Mouse (Mus musculus): ENCODE measurements around the gene Dus2. TPM values are rescaled to one million over a fixed set of nuclear protein-coding genes. Genes with fewer than 3 reads are reported as not detected.
"Not testable (repeated sequence)": the region's sequence is repeated elsewhere in the genome, so short reads cannot be mapped to it uniquely, and the experiment has no call there.

Gene Dus2
- total RNA-seq, 4 experiments from 2014 or later, result 20.5 to 23.4 (median 21.8) TPM

DNA sequence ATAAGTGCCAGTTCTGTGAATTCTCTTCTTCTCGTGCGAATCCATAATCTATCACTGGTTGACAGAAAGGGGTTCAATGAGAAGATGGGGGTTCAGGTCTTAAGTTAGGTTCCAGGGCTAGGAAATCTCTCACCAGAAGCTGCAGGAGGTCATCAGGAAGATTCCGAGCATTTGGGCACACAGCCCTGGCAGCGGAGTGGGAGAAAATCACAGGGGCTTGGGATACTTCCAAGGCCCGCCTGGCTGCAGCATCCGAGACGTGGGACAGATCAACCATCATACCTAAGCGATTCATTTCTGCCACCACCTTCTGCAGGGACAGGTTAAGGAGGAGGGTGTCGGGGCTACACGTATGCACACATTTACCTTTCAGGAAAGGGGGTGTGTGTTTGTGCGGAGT lies 2.6 kb upstream of the Dus2 start:
- no peak for DNase-seq (ENCODE audit: low spot score in 2 of 2)

DNA sequence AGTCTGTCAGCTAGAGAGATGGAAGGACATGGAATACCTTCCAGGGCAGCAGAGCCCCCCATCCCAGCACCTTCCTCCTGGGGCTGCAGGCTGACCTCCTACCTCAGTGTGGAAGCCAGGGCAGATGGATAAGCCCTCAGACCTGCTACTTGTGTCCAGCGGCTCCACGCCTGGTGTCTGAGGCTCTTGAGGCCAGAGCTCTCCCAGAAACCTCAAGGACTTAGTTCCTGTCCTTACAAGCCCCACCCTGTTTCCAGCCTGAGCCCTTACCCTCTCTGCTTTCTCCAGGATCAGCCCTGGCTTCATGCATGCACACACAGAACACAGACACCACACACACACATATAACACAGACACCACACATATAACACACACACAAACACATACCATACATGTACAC lies 409 bp downstream of the Dus2 start:
- no peak for DNase-seq (ENCODE audit: low spot score in 2 of 2)

DNA sequence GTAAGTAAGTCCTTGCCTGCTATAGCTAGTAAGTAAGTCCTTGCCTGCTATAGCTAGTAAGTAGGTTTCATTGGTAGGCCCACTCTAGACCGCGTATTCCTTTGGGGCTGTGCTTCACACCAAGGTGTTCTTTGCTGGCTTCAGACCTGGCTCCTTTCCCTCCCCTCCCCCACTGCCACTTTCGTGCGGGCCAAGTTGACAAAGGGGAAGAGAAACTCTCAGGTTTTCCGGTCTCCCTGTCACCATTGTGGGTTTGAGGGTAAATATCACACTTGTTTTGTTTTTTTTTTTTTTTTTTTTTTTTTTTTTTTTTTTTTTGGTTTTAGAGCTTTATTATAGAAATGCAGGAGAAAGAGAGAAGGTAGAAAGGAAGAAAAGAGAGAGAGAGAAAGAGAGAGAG lies 1.4 kb downstream of the Dus2 start:
- DNase-seq (ENCODE audit: low spot score in 2 of 2), result no peak

DNA sequence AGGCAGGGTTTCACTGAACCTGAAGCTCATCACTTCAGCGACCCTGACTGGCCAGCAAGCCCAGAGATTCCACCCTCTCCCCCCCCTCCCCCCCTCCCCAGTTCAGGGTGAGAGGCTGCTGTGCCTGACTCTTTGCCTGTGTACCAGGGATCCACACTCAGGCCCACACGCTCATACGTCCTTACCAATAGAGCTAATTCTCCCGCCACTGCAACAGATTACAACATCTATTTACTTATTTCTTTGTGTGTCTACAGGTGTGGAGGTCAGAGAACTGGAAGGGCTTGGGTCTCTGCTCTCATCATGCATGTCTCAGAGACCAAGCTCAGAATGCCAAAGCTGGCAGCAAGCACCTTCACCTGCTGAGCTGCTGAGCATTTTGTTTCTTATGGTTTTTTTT lies 2.1 kb downstream of the Dus2 start:
- no peak for DNase-seq (ENCODE audit: low spot score in 2 of 2)

DNA sequence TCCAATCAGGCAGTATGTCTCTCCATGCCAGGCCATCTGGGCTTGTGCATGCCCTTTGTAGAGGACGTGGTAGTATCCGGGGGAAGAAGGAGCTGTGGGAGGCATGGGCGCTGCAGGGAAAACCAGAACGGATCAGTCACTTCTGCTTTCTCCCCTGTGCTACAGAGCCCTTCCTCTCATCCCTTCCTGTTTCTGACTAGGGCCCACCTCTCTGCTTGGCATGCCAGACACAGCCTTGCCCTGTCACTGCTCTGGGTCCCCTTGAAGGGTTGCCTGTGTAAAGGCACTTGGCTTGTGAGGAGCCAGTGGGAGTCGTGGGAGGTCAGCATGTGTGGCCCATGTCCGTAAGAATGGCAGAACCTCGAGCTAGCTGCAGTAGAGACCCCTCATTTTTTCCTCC lies 5.2 kb downstream of the Dus2 start:
- no peak for DNase-seq (ENCODE audit: low spot score in 2 of 2)

DNA sequence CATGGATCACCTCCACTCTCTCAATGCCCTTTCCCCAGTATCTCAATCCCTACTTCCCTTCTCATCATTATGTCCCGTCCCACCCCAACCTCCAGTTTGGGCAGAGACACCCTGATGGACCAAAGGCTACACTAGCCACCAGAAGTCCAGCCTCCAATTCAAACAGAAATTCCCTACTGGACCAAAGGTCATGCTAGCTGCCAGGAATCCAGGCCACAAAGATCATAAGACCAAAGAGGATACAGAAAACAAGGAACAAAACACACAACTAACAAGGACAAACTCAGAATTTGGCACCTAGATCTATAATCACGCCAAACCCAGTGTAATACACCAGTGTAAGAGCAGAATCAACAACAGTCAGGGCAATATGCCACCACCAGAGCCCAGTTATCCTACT lies 7.8 kb downstream of the Dus2 start:
- DNase-seq (ENCODE audit: low spot score in 2 of 2), result no peak

DNA sequence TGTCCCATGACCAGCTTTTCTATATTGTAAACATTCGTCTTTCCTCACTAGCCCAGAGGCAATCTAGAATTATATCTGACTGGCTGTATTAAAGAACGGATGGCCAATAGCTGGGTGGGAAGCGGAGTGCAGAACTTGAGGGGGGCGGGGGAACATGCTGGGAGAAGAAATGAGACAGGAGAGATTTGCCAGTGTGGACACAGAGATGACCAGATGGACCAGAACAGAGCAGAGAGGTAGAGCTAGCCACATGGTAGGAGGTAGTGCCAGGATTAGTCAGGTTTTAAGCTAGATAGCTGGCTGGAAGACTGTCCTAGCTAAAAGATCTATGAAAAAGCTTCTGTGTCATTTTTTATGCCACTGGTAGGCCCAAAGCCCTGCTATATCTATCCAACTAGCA lies 10.8 kb downstream of the Dus2 start:
- DNase-seq (ENCODE audit: low spot score in 2 of 2), result no peak

DNA sequence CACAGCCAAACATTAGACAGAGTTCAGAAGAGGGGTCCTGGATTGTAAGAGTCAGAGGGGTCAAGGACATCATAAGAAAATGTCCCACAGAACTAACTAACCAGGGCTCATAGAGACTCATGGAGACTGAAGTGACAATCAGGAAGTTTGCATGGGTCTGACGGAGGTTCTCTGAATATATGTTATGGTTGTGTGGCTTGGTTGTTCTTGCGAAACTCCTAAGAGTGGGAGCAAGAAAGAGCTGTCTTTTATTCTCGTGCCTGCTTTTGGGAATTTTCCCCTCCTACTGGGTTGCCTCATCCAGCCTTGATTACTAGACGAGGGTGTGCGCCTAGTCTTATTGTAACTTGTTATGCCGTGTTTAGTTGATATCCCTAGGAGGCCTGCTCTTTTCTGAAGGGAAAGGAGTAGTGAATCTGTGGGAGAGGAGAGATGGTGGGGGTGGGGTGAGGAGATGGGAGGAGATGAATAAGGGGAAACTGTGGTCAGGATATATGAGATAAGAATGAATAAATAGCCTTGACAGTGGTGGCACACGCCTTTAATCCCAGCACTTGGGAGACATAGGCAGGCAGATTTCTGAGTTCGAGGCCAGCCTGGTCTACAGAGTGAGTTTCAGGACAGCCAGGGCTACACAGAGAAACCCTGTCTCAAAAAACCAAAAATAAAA lies 13.5 kb downstream of the Dus2 start:
- no peak for DNase-seq (ENCODE audit: low spot score in 2 of 2)

DNA sequence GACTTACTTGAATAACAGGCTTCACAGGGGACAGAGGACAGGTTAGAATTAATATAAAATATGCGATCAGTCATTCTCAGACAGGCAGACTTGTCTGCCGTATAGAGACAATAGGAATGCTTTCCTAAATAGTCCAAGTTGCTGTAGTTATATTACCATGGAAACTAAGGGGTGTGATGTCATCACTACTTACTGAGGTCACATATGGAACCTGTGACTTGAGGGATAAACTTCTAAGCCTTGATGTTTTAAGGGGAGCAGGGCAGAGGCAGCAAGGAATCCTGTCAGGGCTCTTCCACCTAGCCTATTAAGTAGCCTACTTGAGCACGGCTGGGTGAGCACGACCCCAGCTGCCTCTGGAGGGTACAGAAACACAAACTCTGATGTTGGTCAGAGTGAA lies 14.7 kb downstream of the Dus2 start, which contains the start of gene Dpep2nb:
TSS of gene Dpep2nb (minus strand) at position 101 of the 400 bp plus-strand sequence.
- DNase-seq (ENCODE audit: low spot score in 2 of 2), result no peak

DNA sequence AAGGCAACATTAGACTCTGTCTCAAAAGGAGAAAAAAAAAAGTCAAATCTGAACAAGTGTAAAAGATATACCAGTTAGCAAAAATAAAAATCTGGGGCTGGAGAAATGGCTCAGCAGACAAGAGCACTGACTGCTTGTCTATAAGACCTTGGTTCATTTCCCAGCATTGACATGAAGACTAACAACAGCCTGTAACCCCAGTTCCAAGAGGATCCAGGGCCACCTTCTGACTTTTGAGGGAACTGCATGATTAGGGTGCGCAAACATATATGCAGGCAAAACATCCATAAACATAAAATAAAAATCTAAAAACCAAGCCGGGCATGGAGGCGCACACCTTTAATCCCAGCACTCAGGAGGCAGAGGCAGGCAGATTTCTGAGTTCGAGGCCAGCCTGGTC lies 15.3 kb downstream of the Dus2 start:
- DNase-seq (ENCODE audit: low spot score in 2 of 2), result no peak

DNA sequence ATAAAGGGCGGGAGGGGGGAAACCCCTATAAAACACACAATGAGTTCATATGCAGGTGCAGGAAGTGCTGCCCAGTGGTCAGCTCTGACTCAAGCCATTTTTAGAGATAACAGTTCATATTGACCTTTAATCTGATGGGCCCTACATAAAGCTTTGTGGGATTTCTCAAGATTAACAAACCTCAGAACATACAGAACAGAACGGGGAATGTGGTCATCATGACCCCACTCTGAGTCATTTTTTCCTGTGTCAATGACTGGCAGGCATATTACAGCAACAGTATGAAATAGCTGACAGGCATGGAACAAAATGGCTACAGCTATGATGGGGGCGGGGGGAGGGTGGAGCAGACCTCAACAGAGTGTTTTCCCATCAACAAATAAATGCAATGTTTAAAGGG lies 16.0 kb downstream of the Dus2 start:
- DNase-seq (ENCODE audit: low spot score in 2 of 2), result no peak

DNA sequence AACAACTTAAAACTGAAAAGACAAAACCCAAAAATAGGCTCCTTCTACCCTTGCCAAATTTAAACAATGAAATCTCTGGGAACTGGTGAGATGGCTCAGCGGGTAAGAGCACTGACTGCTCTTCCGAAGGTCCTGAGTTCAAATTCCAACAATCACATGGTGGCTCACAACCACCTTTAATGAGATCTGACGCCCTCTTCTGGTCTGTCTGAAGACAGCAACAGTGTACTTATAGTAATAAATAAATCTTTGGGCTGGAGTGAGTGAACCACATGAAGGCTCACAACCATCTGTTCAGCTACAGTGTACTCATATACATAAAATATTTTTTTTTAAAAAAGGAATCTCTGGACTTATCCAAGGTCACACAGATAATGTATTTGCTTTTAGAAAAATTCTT lies 16.8 kb downstream of the Dus2 start:
- not testable (repeated sequence) for DNase-seq (ENCODE audit: low spot score in 2 of 2)

DNA sequence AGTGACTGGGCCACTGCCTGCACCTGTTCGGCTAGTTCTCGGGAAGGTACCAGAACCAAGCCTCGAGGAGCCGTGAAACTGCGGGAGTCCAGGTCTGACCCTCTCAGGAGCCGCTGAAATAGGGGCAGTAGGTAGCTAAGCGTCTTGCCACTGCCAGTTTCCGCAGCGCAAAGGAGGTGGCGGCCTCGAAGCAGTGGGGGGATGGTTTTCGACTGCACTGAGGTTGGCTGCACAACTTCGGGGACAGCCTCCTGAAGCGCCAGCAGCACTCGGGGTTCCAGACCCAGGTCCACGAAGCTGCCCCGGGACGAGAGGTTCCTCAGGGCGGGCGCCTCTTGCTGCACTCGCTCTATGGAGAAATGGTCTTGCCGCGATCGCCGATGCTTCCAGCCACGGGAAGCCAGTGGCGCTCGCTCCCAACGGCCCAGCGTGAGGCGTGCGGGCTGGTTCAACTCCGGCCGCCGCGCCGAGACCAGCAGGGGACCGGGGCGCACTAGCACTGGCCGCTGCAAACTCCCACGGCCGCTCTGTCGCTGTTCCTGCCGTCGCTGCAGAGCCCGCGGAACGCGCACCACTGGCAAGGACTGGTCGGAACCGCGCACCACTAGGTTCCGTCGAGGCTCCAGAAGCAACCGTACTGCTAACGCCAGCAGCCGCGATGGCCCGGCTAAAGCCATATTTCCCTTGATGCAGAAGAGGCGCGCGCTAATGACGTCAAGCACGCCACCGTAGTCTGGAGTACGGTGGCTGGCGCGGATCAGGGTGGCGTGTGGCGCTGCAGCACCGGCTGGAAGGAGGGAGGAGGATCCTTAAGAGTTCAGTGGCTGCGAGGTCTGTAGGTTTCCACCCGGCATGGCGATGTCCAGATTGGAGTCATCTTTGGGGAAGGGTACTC lies 19.9 kb downstream of the Dus2 start:
- DNase-seq (ENCODE audit: low spot score in 2 of 2), result peak; percentile 88 to 92

DNA sequence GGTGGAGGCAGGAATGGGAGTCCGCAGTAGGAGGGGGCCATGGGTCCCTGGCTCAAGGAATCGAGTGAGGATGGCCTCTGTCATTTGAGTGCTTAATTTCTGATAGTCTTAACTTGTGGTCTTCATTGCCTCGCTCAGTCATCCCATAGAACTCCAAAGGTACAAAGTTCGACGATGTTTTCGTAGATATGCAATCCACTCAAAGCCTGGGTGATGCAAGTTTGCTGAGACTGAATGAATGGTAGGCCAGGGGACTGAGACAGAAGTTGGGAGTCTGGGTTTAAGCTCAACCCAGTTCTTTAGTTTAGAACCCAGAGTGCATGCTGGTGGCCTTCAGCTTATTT lies 20.5 kb downstream of the Dus2 start, which contains the start of gene Ddx28:
TSS of gene Ddx28 (minus strand) at position 240 of the 344 bp plus-strand sequence.
- no peak for DNase-seq (ENCODE audit: low spot score in 2 of 2)

DNA sequence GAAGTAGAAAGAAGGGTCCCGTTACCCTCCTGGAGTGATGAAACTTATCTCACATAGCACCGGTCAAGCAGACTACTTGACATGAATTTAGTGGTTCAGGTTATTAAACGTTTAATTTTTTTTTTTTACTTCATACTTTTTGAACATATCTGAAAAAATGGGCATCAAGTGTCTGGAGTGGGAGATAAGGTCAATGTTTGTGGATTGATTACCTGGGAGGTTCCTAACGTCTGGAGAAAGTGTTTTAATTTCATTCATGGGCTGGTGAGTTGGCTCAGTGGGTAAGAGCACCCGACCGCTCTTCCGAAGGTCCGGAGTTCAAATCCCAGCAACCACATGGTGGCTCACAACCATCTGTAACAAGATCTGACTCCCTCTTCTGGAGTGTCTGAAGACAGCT lies 21.1 kb downstream of the Dus2 start:
- DNase-seq (ENCODE audit: low spot score in 2 of 2), result not testable (repeated sequence)

DNA sequence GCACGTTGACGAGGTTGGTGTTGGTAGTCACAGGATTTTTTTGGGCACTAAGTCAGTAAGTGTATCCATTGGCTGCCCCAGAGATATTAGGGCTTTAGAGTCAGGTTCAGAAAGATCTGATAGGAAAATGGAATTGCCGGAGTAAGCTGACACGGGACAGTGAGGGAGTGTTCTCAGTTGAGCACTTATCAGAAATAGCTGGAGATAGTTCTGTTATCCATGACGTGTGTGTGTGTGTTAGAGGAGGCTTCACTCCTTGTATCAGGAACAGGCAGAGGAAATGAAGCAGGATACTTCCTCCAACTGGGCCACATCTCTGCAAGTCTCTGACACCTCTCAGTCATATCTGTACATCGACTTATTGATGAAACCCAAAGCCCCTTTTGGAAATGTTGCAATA lies 25.1 kb downstream of the Dus2 start:
- DNase-seq (ENCODE audit: low spot score in 2 of 2), result no peak

DNA sequence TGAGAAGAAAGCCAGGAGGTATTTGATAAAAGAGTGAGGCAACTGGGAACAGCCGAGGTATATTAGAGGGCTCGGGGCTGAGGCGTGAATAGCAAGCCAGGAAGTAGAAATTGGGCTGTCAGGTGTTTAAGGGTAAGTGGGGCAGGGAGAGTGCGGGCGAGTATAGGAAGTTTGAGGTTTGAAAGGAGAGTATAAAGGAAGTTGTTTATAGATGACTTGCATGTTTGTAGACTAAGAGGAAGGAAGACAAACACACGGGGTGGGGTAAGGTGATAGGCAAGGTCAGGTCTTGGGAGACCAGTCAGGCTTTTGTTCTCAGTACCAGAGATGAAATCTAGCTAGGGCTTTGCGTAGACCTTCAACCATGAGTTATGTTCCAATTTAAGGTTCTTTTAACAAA lies 26.0 kb downstream of the Dus2 start:
- no peak for DNase-seq (ENCODE audit: low spot score in 2 of 2)

DNA sequence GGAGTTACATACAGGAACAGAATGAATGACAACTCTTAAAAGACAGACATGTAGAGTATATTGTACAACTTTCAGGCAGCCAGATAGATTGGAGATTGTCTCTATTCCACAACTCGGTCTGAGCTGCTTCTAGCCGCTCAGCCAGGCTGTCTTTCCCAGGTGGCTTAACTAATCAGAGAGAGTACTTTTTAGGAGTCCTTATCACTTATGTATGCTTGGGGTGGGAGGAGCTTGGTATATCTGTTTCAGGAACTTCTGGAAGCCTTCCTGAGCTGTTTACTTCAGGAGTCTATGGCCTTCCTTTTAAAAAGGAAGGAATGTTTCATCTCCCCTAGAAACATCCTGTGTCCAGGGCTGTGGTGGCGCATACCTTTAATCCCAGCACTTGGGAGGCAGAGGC lies 26.9 kb downstream of the Dus2 start:
- DNase-seq (ENCODE audit: low spot score in 2 of 2), result no peak

DNA sequence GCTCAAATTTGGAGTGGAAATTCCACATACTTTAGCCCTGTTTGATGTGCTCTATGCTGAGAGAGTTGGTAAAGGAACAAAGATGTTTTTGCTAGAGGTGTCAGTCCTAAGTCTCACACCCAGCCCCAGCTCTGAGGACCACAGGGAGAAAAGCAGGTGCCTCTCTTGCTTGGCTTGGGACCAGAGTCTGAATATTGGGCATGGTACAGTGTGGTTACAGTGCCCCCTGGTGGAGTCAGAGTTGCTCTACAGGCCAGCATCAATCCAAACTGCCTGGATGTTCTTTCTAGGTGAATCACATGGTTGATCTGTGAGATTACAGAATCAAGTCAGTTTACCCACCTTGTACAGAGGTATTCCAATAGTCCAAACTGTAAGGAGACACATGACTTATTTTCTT lies 31.3 kb downstream of the Dus2 start:
- peak; percentile 58 to 80 for DNase-seq (ENCODE audit: low spot score in 2 of 2)

DNA sequence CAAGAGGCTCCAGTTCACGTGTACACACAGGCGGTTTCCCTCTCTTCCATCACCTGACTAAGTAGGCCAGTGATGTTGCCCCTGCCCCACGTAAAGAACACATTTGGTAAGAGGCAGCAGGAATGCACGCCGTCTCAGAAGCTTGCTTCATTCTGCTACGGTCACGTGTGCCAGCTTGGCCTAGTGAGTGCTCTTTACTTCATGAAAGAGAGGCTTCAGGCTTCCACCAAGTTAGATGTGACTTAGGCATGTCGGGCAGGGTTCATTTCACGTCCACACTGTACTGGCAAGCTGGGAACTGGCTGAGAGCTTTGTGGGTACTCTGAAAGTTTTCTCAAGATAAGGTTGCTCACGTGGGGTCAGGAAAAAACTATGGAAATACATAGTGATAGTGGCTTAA lies 47.6 kb downstream of the Dus2 start:
- no peak for DNase-seq (ENCODE audit: low spot score in 2 of 2)

DNA sequence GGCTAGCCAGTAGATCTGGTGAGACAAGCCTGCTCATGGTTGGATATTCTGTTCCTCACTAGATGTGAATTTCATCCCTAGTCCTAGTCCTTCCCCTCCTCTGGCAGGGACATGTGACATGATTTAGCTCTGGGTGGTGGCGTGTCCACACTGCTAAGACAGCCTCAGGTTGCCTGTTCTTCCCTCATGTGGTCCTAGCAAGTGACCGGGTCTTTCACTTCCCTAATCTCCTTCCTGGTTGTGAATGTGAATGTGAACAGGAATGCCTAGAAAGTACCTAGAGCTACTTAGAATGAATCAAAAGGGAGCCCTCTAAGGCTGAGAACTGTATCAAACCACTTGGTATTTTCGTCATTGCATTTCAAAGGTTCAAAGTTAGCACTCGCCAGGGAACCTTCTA lies 48.5 kb downstream of the Dus2 start:
- DNase-seq (ENCODE audit: low spot score in 2 of 2), result no peak

DNA sequence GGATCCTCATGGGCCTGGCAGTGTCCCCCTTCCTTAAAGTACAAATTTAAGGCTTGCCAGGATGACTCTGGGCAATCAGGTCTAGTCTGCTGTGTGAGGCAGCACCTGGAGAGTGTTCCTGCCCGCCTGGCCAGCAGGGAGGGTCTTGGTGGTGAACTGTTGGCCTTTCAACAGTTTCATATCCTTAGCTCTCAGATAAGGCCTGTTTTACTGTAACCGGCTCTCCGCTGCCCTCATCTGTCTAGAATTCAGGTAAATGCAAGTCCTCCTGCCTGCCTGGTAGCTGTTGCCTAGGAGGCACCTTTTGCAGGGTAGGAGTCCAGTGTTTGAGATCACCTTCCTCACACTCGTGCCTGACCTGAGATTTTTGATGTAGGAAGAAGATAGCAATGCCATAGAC lies 49.1 kb downstream of the Dus2 start:
- no peak for DNase-seq (ENCODE audit: low spot score in 2 of 2)

DNA sequence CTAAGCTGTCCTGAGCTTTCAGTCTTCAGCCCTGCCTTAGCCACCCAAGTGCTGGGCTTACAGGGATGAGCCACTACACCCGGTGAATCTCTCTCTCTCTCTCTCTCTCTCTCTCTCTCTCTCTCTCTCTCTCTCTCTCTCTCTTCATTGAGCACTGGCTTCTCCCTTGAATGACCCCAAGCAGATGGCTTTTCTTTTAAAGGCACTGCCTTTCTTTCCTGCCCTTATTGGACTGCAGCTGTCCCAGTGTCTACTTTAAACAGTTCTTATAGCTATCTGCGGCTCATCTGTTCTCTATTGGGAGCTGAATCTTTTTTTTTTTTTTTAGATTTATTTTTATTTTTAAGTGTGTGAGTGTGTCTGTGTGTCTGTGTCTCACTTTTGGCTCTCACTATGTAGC lies 51.9 kb downstream of the Dus2 start:
- no peak for DNase-seq (ENCODE audit: low spot score in 2 of 2)

Measured in layer of hippocampus, adult 8-10 months (tissue).